Mouse (Mus musculus) liver, adult 2 months (tissue): ENCODE results near the gene Gls2. TPM values are rescaled to one million over a fixed set of nuclear protein-coding genes. Genes with fewer than 3 reads are reported as not detected.
A peak's percentile ranks its signal among the peaks of the same experiment; 100 is the strongest.

Experiments
- DNase-seq: peaks from one replicate; pipeline ENCODE4 v3.0.0-alpha.2; 2011; ENCODE audit warnings: low read depth, low spot score; ENCODE audit errors: extremely low read depth
- H3K27ac ChIP-seq: fragments of 200-500 bp; replicated peaks from 2 replicates; pipeline ENCODE4 v1.5.1; 2012; ENCODE audit warnings: low read depth, mild to moderate bottlenecking, control low read depth, inconsistent platforms, low read length; ENCODE audit not compliant: insufficient read depth
- H3K27me3 ChIP-seq: fragments of 200-500 bp; 2 replicates; pipeline ENCODE4 v1.6.1; 2012; ENCODE audit warnings: mild to moderate bottlenecking, moderate library complexity, low read length, inconsistent platforms; ENCODE audit not compliant: control insufficient read depth, insufficient read depth
- H3K36me3 ChIP-seq: fragments of 200-500 bp; 2 replicates; pipeline ENCODE4 v1.6.1; 2012; ENCODE audit warnings: low read length, inconsistent platforms; ENCODE audit not compliant: control insufficient read depth, insufficient read depth
- H3K4me1 ChIP-seq: fragments of 200-500 bp; 2 replicates; pipeline ENCODE4 v1.6.1; 2011; ENCODE audit warnings: low read length; ENCODE audit not compliant: control insufficient read depth, insufficient read depth
- H3K4me3 ChIP-seq: fragments of 200-500 bp; 2 replicates; pipeline ENCODE4 v1.5.1; 2011; ENCODE audit warnings: low read depth, mild to moderate bottlenecking, control low read depth, low read length, moderate library complexity; ENCODE audit not compliant: insufficient read depth
- H3K79me2 ChIP-seq: fragments of 200-500 bp; 2 replicates; pipeline ENCODE4 v1.6.1; 2012; ENCODE audit warnings: inconsistent platforms, mild to moderate bottlenecking, low read length, moderate library complexity; ENCODE audit not compliant: control insufficient read depth, insufficient read depth
- H3K9ac ChIP-seq: fragments of 200-500 bp; 2 replicates; pipeline ENCODE4 v1.6.1; 2012; ENCODE audit warnings: low read depth, mild to moderate bottlenecking, control low read depth, inconsistent platforms, low read length
- CTCF ChIP-seq: fragments of 200-500 bp; IDR thresholded peaks from 2 replicates; pipeline ENCODE4 v1.5.1; 2011; ENCODE audit warnings: low read depth, low read length, control low read depth
- POLR2A ChIP-seq: fragments of 200-500 bp; IDR thresholded peaks from 2 replicates; pipeline ENCODE4 v1.6.1; 2011; ENCODE audit warnings: low read length, control low read depth; ENCODE audit not compliant: insufficient read depth; ENCODE audit errors: extremely low read depth
- WGBS: fragments of 180-500 bp; shearing (Covaris S2); methylation state at CpG from one replicate; pipeline ENCODE4 v1.1.7; 2018; 5-methylcytosine and 5-hydroxymethylcytosine counted together
- polyA plus RNA-seq: library from polyadenylated mRNA; depleted of rRNA; stranded (reverse); fragments of >200 nt; gene quantifications from 2 replicates; pipeline ENCODE4 v1.2.3, GENCODE M21; 2012
- total RNA-seq: library from RNA; depleted of rRNA; stranded (reverse); fragments of >200 nt; gene quantifications from 2 replicates; pipeline ENCODE4 v1.2.3, GENCODE M21; 2014

Gene Gls2
- total and polyA plus RNA-seq, 2 experiments, result 485 to 1,667 TPM

- TF ChIP-seq POLR2A, result no peak
- no peak for TF ChIP-seq CTCF
- no peaks in the 10 kb centered on the region for H3K36me3 ChIP-seq
Measured at GRCm38 (mm10) chr10:128244121-128244520, 49.9 kb downstream of the Gls2 start.

GRCm38 (mm10) chr10:128247020-128247732 lies 52.9 kb downstream of the Gls2 start:
- H3K27ac ChIP-seq, result peak overlapping the region; percentile 75
- no peaks in the 10 kb centered on the region for H3K36me3 ChIP-seq
- peak; percentile 17 for DNase-seq
- 85% methylated on average over 17 of the region's 17 CpGs for WGBS
- no peaks in the 10 kb centered on the region for H3K27me3 ChIP-seq
- peak overlapping the region; percentile 26 for H3K9ac ChIP-seq
- no peaks in the 10 kb centered on the region for H3K4me1 ChIP-seq
- no peak for TF ChIP-seq POLR2A
- H3K4me3 ChIP-seq, result peak overlapping the region; percentile 65
- H3K79me2 ChIP-seq, result peaks cover 6% of the 10 kb centered on the region; the same call in 1 of the 2 replicates

More at GRCm38 (mm10) chr10:128244121-128244520, 49.9 kb downstream of the Gls2 start:
- Histone ChIP-seq H3K9ac (no peak overlapping the region), H3K79me2 (no peaks in the 10 kb centered on the region), H3K27ac (no peak overlapping the region), H3K4me1 (no peaks in the 10 kb centered on the region), H3K27me3 (no peaks in the 10 kb centered on the region), H3K4me3 (no peak overlapping the region)
- no peak for DNase-seq
- WGBS, result 95% methylated on average over 15 of the region's 15 CpGs

- H3K27me3 ChIP-seq, result no peaks in the 10 kb centered on the region
- H3K9ac ChIP-seq, result no peak overlapping the region
- H3K79me2 ChIP-seq, result peaks cover 6% of the 10 kb centered on the region; the same call in 1 of the 2 replicates
- H3K36me3 ChIP-seq, result no peaks in the 10 kb centered on the region
- no peak overlapping the region for H3K4me3 ChIP-seq
- 96% methylated on average over 13 of the region's 13 CpGs for WGBS
- TF ChIP-seq POLR2A (no peak), CTCF (no peak)
- no peak overlapping the region for H3K27ac ChIP-seq
- H3K4me1 ChIP-seq, result peaks cover 4% of the 10 kb centered on the region; the same call in 1 of the 2 replicates
- no peak for DNase-seq
Measured at GRCm38 (mm10) chr10:128250565-128250964, 56.3 kb downstream of the Gls2 start.

GRCm38 (mm10) chr10:128253677-128254255 lies 59.5 kb downstream of the Gls2 start, which contains the start of gene Apon:
Apon (plus strand) TSS chr10:128254096.
- Histone ChIP-seq H3K4me3 (peak within 1 kb of the TSS; percentile 70), H3K79me2 (peaks cover 6% of the 10 kb centered on the region; the same call in 1 of the 2 replicates), H3K36me3 (no peaks in the 10 kb centered on the region), H3K27me3 (no peaks in the 10 kb centered on the region), H3K27ac (peak within 1 kb of the TSS; percentile 98), H3K9ac (peak within 1 kb of the TSS; percentile 85), H3K4me1 (peaks cover 12% of the 10 kb centered on the region)
- no peak for TF ChIP-seq POLR2A
- no peak for TF ChIP-seq CTCF
- WGBS, result 31% methylated on average over 4 of the region's 4 CpGs
- DNase-seq, result peak; percentile 100

- H3K4me1 ChIP-seq, result peaks cover 14% of the 10 kb centered on the region
- peaks cover 6% of the 10 kb centered on the region; the same call in 1 of the 2 replicates for H3K79me2 ChIP-seq
- peak overlapping the region; percentile 34 for H3K27ac ChIP-seq
- no peaks in the 10 kb centered on the region for H3K27me3 ChIP-seq
- H3K9ac ChIP-seq, result peak overlapping the region; percentile 29
- TF ChIP-seq CTCF (no peak), POLR2A (no peak)
- H3K36me3 ChIP-seq, result no peaks in the 10 kb centered on the region
- no peak for DNase-seq
- H3K4me3 ChIP-seq, result peak overlapping the region; percentile 70
- 57% methylated on average over 8 of the region's 8 CpGs for WGBS
Measured at GRCm38 (mm10) chr10:128255925-128256324, 61.7 kb downstream of the Gls2 start.

- H3K27me3 ChIP-seq, result no peaks in the 10 kb centered on the region
- peak; percentile 43 for DNase-seq
- H3K4me3 ChIP-seq, result peak overlapping the region; percentile 70
- H3K79me2 ChIP-seq, result peaks cover 6% of the 10 kb centered on the region; the same call in 1 of the 2 replicates
- peak overlapping the region; percentile 34 for H3K27ac ChIP-seq
- H3K36me3 ChIP-seq, result no peaks in the 10 kb centered on the region
- 44% methylated on average over 8 of the region's 8 CpGs for WGBS
- peaks cover 14% of the 10 kb centered on the region for H3K4me1 ChIP-seq
- TF ChIP-seq POLR2A (no peak), CTCF (no peak)
- peak overlapping the region; percentile 20 for H3K9ac ChIP-seq
Measured at GRCm38 (mm10) chr10:128256328-128256727, 62.1 kb downstream of the Gls2 start.
